Mouse (Mus musculus): ENCODE results near the gene Ltb4r1. TPM values are rescaled to one million over a fixed set of nuclear protein-coding genes. Genes with fewer than 3 reads are reported as not detected.

Ltb4r1 gene
- total RNA-seq (2018; cell fraction: chromatin; rRNA removed) = under 1 TPM in 1 of 26 experiments, not detected in 25; 0.65 TPM
- under 1 TPM; 0.11 to 0.69 (median 0.31) TPM for total RNA-seq (2018; cell fraction: cytosol; rRNA removed)
- total RNA-seq (2018; cell fraction: nucleus; rRNA removed) = 1 to 10 TPM in 1 of 26 experiments, under 1 TPM in 11, not detected in 14; 0.29 to 1.1 (median 0.52) TPM
- polyA plus RNA-seq (2018) = 0.25 to 0.33 TPM (median 0.32 TPM) in 3 replicates

GRCm38 (mm10) chr14:55765696-55766095 is at the start of gene Ltb4r1:
Gene Ltb4r1, plus strand, starts transcription at chr14:55765962.
- H3K27ac ChIP-seq = peak within 1 kb of the TSS; percentile 71; the same call in 1 of the 2 replicates
- no peak within 1 kb of the TSS for H3K4me3 ChIP-seq (ENCODE audit: inconsistent target)
- no peaks in the 10 kb centered on the region for H3K36me3 ChIP-seq (ENCODE audit: inconsistent target)
- WGBS (ENCODE audit: missing documents) = 34% methylated on average over 4 of the region's 4 CpGs
- no peaks in the 10 kb centered on the region for H3K79me2 ChIP-seq (ENCODE audit: inconsistent target)

- Histone ChIP-seq H3K27ac (no peak overlapping the region), H3K79me2 (ENCODE audit: inconsistent target) (no peaks in the 10 kb centered on the region), H3K4me3 (ENCODE audit: inconsistent target) (no peak overlapping the region), H3K36me3 (ENCODE audit: inconsistent target) (peaks cover 34% of the 10 kb centered on the region)
- 100% methylated on average over 6 of the region's 6 CpGs for WGBS (ENCODE audit: missing documents)
Measured at GRCm38 (mm10) chr14:55716271-55716670, 49.5 kb upstream of the Ltb4r1 start.

GRCm38 (mm10) chr14:55716884-55717283 is 48.9 kb upstream of the Ltb4r1 start:
- peaks cover 34% of the 10 kb centered on the region for H3K36me3 ChIP-seq (ENCODE audit: inconsistent target)
- H3K27ac ChIP-seq = no peak overlapping the region
- H3K79me2 ChIP-seq (ENCODE audit: inconsistent target) = no peaks in the 10 kb centered on the region
- no peak overlapping the region for H3K4me3 ChIP-seq (ENCODE audit: inconsistent target)
- 93% methylated on average over 8 of the region's 8 CpGs for WGBS (ENCODE audit: missing documents)

GRCm38 (mm10) chr14:55719737-55720136 is 46.0 kb upstream of the Ltb4r1 start:
- WGBS (ENCODE audit: missing documents) = 83% methylated on average over 6 of the region's 6 CpGs
- Histone ChIP-seq H3K27ac (no peak overlapping the region), H3K79me2 (ENCODE audit: inconsistent target) (no peaks in the 10 kb centered on the region)

GRCm38 (mm10) chr14:55720666-55721065 is 45.1 kb upstream of the Ltb4r1 start:
- WGBS (ENCODE audit: missing documents) = 97% methylated on average over 12 of the region's 12 CpGs
- H3K36me3 ChIP-seq (ENCODE audit: inconsistent target) = peaks cover 34% of the 10 kb centered on the region
- no peak overlapping the region for H3K27ac ChIP-seq
- no peaks in the 10 kb centered on the region for H3K79me2 ChIP-seq (ENCODE audit: inconsistent target)
- H3K4me3 ChIP-seq (ENCODE audit: inconsistent target) = no peak overlapping the region

More at GRCm38 (mm10) chr14:55719737-55720136, 46.0 kb upstream of the Ltb4r1 start:
- no peak overlapping the region for H3K4me3 ChIP-seq (ENCODE audit: inconsistent target)
- peaks cover 34% of the 10 kb centered on the region for H3K36me3 ChIP-seq (ENCODE audit: inconsistent target)

GRCm38 (mm10) chr14:55721076-55721475 is 44.7 kb upstream of the Ltb4r1 start:
- H3K4me3 ChIP-seq (ENCODE audit: inconsistent target) = peak overlapping the region; percentile 35; the same call in 1 of the 2 replicates
- peaks cover 34% of the 10 kb centered on the region for H3K36me3 ChIP-seq (ENCODE audit: inconsistent target)
- no peaks in the 10 kb centered on the region for H3K79me2 ChIP-seq (ENCODE audit: inconsistent target)
- H3K27ac ChIP-seq = no peak overlapping the region
- 93% methylated on average over 6 of the region's 6 CpGs for WGBS (ENCODE audit: missing documents)

DNA sequence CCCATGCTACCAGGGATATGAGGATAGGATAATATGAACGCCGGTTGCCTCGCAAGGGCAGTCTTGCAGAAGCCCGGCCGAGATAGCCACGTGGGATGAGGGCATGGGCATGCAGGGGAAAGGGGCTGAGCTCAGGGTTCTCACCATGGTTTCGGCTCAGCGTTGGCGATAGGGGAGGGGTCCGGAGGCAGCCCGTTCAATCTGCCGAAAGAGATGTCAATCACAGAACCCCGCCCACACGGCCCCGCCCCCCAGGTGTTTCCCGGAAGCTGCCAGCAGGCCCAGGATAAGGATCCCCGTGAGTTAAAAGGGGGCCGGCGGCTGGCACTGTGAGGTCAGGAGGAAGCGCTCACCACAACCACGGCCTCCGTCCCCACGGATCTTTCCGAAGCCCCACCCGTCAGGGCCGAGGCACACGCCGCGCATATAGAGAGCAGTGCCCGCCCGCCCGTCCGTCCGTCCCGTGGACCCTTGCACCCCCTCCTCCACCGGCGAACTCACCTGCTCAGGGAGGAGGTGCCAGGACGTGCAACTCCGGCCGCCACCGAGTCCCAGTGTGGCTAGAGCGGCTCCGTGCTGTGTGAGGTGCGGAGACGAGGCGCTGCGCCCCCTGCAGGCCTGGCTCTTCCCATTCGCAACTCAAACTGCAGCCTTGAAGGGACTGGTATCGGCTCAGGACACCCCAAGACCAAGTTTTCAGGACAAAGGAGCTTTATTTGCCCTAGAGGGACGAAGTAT is 43.9 kb upstream of the Ltb4r1 start, which contains the start of gene Rabggta:
Gene Rabggta (minus strand): TSS at position 564 of the 738 bp plus-strand sequence.
- H3K79me2 ChIP-seq (ENCODE audit: inconsistent target) = no peaks in the 10 kb centered on the region
- 2% methylated on average over 50 of the region's 50 CpGs for WGBS (ENCODE audit: missing documents)
- H3K4me3 ChIP-seq (ENCODE audit: inconsistent target) = peak within 1 kb of the TSS; percentile 35
- peaks cover 28% of the 10 kb centered on the region for H3K36me3 ChIP-seq (ENCODE audit: inconsistent target)
- peak within 1 kb of the TSS; percentile 41 for H3K27ac ChIP-seq

DNA sequence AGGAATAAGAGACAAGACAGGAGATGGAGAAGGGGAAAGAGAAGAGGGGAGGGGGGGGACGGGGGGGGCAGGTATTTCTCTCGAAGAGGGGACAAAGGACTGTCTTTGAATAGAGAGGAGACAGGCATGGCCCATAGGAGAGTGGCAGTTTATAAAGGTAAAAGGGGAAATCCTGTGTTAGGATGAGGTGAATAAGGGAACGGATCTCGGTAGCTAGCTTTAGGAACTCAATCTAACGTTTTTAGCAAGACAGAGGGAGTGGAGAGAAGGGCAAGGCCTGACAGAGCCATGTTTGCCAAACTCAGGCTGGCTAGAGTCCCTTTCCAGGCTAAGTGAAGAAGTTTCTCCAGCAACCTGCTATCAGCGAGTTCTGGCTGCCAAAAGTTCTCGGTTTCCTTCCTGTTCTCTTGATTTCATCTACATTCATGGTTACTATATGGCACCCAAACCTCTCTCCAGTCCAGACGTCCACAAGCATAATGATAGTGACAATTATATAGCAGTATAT is 43.3 kb upstream of the Ltb4r1 start:
- H3K79me2 ChIP-seq (ENCODE audit: inconsistent target) = no peaks in the 10 kb centered on the region
- no peak overlapping the region for H3K27ac ChIP-seq
- no peak overlapping the region for H3K4me3 ChIP-seq (ENCODE audit: inconsistent target)
- WGBS (ENCODE audit: missing documents) = 25% methylated on average over 8 of the region's 8 CpGs
- H3K36me3 ChIP-seq (ENCODE audit: inconsistent target) = peaks cover 22% of the 10 kb centered on the region

GRCm38 (mm10) chr14:55723433-55723832 is 42.3 kb upstream of the Ltb4r1 start:
- no peak overlapping the region for H3K27ac ChIP-seq
- H3K4me3 ChIP-seq (ENCODE audit: inconsistent target) = no peak overlapping the region
- peaks cover 14% of the 10 kb centered on the region for H3K36me3 ChIP-seq (ENCODE audit: inconsistent target)
- 84% methylated on average over 3 of the region's 7 CpGs for WGBS (ENCODE audit: missing documents)
- H3K79me2 ChIP-seq (ENCODE audit: inconsistent target) = no peaks in the 10 kb centered on the region

DNA sequence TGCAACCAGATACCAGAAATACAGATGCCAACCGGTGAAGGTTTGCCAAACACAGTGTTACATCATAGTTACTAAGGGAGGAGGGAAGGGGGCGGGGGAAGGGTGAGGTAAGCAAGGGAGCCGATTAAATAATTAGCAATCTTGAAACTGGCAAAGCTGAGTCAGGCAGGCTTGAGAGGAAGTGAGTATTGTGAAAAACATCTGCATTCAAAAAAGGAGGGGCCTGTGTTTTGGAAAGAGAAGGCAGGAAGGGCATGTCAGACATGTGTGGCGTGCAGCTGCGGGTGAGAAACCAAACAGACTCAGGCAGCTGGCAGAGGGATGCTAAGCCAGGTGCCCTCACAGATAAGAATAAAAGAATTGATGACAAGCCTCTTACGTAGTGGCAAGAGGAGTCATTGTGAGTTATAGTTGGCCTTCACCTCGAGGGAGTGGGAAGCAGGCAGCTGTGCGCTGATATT is 41.3 kb upstream of the Ltb4r1 start:
- H3K79me2 ChIP-seq (ENCODE audit: inconsistent target) = no peaks in the 10 kb centered on the region
- no peak overlapping the region for H3K4me3 ChIP-seq (ENCODE audit: inconsistent target)
- H3K36me3 ChIP-seq (ENCODE audit: inconsistent target) = peaks cover 5% of the 10 kb centered on the region; the same call in 1 of the 2 replicates
- 2% methylated on average over 8 of the region's 8 CpGs for WGBS (ENCODE audit: missing documents)
- peak overlapping the region; percentile 54 for H3K27ac ChIP-seq

DNA sequence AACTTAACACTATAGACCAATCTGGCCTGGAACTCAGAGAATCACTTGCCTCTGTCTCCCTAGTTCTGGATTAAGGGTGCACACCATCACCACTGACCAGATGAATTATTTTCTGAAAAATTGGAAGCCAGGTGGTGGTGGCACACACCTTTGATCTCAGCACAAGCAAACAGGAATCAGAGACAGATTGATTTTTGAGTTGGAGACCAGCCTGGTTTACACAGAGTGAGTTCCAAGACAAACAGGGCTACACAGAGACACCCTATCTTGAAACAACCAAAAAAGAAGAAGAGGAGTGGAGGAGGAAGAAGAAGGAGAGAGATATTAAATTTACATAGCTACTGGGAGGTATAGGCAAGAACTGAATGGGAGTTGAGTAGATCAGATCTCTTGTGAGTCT is 39.5 kb upstream of the Ltb4r1 start:
- Histone ChIP-seq H3K79me2 (ENCODE audit: inconsistent target) (no peaks in the 10 kb centered on the region), H3K27ac (no peak overlapping the region), H3K36me3 (ENCODE audit: inconsistent target) (no peaks in the 10 kb centered on the region), H3K4me3 (ENCODE audit: inconsistent target) (no peak overlapping the region)

DNA sequence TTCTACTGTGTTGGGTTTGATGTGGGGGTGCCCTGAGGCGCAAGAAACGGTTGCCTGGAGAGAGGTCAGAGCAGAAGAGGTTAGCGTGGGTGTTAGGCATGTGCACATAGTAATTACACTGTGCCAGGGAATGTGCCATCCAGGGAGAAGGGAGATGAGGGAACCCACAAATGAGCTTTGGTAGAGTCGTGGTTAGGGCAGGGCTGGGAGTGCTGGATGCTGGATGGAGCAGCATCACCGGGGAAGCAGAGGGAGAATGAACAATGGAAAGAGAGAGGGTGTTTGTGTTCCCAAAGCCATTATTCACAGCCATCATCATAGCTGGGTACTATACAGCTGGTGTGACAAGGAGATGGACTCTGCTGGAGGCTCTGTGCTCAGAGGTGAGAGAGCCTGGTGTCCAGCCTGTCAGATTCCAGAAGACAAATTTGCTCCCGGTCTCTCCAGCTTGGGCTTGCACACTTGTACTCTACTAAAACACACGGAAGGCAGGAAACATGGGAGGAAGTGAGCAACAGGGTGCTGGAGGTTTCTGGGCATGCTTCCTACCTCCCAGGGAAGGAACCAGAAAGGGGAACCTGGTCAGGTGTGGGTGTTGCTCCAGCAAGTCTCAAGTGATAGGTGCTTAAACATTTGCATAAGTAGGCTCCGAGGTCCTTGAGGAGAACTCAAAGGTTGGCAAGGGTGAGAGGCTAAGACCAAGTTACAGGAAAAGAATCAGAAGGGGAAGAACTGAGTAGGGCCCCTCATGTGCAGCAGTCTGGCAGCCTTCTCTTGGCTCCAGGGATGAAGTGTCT is 37.7 kb upstream of the Ltb4r1 start:
- Histone ChIP-seq H3K27ac (no peak overlapping the region), H3K36me3 (ENCODE audit: inconsistent target) (no peaks in the 10 kb centered on the region), H3K4me3 (ENCODE audit: inconsistent target) (no peak overlapping the region), H3K79me2 (ENCODE audit: inconsistent target) (no peaks in the 10 kb centered on the region)
- 57% methylated on average over 8 of the region's 8 CpGs for WGBS (ENCODE audit: missing documents)

- H3K79me2 ChIP-seq (ENCODE audit: inconsistent target) = no peaks in the 10 kb centered on the region
- no peak overlapping the region for H3K4me3 ChIP-seq (ENCODE audit: inconsistent target)
- no peaks in the 10 kb centered on the region for H3K36me3 ChIP-seq (ENCODE audit: inconsistent target)
- WGBS (ENCODE audit: missing documents) = 84% methylated on average over 7 of the region's 7 CpGs
- H3K27ac ChIP-seq = no peak overlapping the region
Measured at GRCm38 (mm10) chr14:55730116-55730515, 35.6 kb upstream of the Ltb4r1 start.

DNA sequence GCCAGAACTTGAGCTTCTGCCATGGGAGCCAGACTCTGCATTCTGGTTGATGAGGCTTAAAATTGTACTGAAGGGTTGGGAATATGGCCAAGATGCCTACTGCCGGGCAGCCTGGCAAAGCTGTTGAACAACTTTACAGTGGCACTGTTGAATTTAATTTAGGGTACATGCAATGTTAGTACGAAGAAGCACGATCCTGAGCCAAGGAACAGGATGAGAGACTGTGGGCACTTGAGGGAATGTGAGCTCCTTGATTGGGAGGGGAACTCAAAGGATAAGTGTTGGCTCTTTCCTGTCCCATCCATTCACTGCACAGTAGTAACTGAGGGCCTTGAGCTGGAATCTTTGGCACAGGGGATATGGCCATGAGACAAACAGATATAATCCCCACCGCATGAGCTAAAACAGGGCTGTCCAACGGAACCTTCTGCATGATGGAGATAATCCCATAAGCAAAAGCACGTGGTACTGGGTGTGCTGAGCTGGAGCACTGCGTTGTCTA is 35.2 kb upstream of the Ltb4r1 start:
- WGBS (ENCODE audit: missing documents) = 92% methylated on average over 7 of the region's 7 CpGs
- H3K4me3 ChIP-seq (ENCODE audit: inconsistent target) = no peak overlapping the region
- H3K27ac ChIP-seq = no peak overlapping the region
- H3K79me2 ChIP-seq (ENCODE audit: inconsistent target) = no peaks in the 10 kb centered on the region
- no peaks in the 10 kb centered on the region for H3K36me3 ChIP-seq (ENCODE audit: inconsistent target)

All from macrophage (primary cell).